1 mouse cellular context compared by ENCODE assay signal in the genomic region with DNA sequence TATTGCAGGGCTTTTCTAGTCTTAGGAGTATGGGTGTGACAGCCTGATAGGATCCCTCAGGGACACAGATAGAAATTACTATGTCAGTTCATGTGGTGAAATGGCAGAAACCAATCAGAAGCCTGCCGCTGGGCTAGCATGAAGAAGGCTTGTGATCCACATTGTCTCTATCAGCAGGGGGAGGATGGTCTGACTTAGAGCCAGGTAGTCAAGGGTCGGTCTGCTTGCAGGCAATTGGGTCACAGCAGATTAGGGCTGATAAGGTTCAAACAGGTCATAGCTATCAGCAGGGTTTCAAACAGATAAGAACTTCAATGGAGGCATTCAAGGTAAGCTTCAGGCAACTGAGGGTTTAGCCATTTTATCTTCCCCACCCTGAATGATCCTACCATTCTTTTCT.
TF ChIP-seq lines count a peak whose summit lies in the region.

No protein-coding gene starts in this region.

TF ChIP-seq in MEL, 35 proteins besides CTCF, POLR2A, EP300 and RAD21:
- no peak for TF ChIP-seq SIN3A (IDR thresholded peaks at IDR 0.05; ENCODE audit: low read length)
- TF ChIP-seq ZKSCAN1 (IDR thresholded peaks at IDR 0.05; ENCODE audit: low read depth, low read length) = no peak
- TF ChIP-seq BHLHE40 (IDR thresholded peaks at IDR 0.05; ENCODE audit: borderline replicate concordance, low read depth, low read length) = no peak
- no peak for TF ChIP-seq UBTF (IDR thresholded peaks at IDR 0.05; ENCODE audit: borderline replicate concordance, insufficient read depth, low read depth, low read length)
- 0 out of 2 replicates have a peak, but pooled peaks have one; percentile 16 for TF ChIP-seq GATA1 (IDR thresholded peaks at IDR 0.05; ENCODE audit: low read depth, low read length)
- TF ChIP-seq KAT2A (conservative IDR thresholded peaks at IDR 0.05; ENCODE audit: low read depth, low read length) = no peak
